Mouse (Mus musculus) brain, embryonic 14.5 days (tissue): ENCODE measurements around the gene Slc41a1.

Experiments used
- CTCF ChIP-seq: fragments of 200-500 bp; IDR thresholded peaks from 2 replicates; pipeline ENCODE4 v1.5.1; 2012; ENCODE audit warnings: inconsistent platforms, mild to moderate bottlenecking, moderate library complexity, borderline replicate concordance; ENCODE audit not compliant: insufficient read depth, insufficient read length; ENCODE audit errors: extremely low read depth
- POLR2A ChIP-seq: fragments of 200-500 bp; IDR thresholded peaks from 2 replicates; pipeline ENCODE4 v1.6.1; 2012; ENCODE audit warnings: mild to moderate bottlenecking, inconsistent platforms, borderline replicate concordance; ENCODE audit not compliant: poor library complexity, insufficient read depth, insufficient read length, severe bottlenecking; ENCODE audit errors: extremely low read depth

GRCm38 (mm10) chr1:131794591-131794990 is 32.7 kb upstream of the Slc41a1 start:
- TF ChIP-seq CTCF, result no peak
- TF ChIP-seq POLR2A, result no peak
